ENCODE assay signal across 8 mouse cellular contexts in genomic region chr12:57541931-57542745, GRCm38 (mm10). TPM values are rescaled to one million over a fixed set of nuclear protein-coding genes. Genes with fewer than 3 reads are reported as not detected.
DNase-seq lines count a peak whose midpoint lies in the region; ATAC-seq and TF ChIP-seq lines count a peak whose summit lies in the region.

No protein-coding gene starts in this region.

- H3K36me3 ChIP-seq in forebrain, postnatal 0 days (ENCODE audit: insufficient read depth): no peaks in the 10 kb centered on the region
- H3K36me3 ChIP-seq in liver, embryonic 11.5 days (ENCODE audit: control insufficient read depth, insufficient read depth, low read length): no peaks in the 10 kb centered on the region
- H3K36me3 ChIP-seq in neural tube, embryonic 11.5 days (ENCODE audit: control insufficient read depth, insufficient read depth, low read length): no peaks in the 10 kb centered on the region
- H3K36me3 ChIP-seq in kidney, adult 2 months (ENCODE audit: control insufficient read depth, insufficient read depth, low read length): no peaks in the 10 kb centered on the region

- H3K4me1 ChIP-seq in forebrain, postnatal 0 days (ENCODE audit: insufficient read depth): no peaks in the 10 kb centered on the region
- H3K4me1 ChIP-seq in liver, embryonic 11.5 days (replicated peaks; ENCODE audit: control insufficient read depth, insufficient read depth, low read length): peaks cover 12% of the 10 kb centered on the region
- peaks cover 20% of the 10 kb centered on the region for H3K4me1 ChIP-seq in neural tube, embryonic 11.5 days (ENCODE audit: control insufficient read depth, insufficient read depth, low read length)
- no peaks in the 10 kb centered on the region for H3K4me1 ChIP-seq in kidney, adult 2 months (ENCODE audit: control insufficient read depth, insufficient read depth, low read length)

- H3K27me3 ChIP-seq in forebrain, postnatal 0 days (ENCODE audit: insufficient read depth, low read length): peaks cover 63% of the 10 kb centered on the region
- peaks cover 92% of the 10 kb centered on the region for H3K27me3 ChIP-seq in liver, embryonic 11.5 days (replicated peaks; ENCODE audit: control insufficient read depth, insufficient read depth, low read length)
- H3K27me3 ChIP-seq in neural tube, embryonic 11.5 days (ENCODE audit: control insufficient read depth, insufficient read depth, low read length): peaks cover 89% of the 10 kb centered on the region
- peaks cover 27% of the 10 kb centered on the region for H3K27me3 ChIP-seq in kidney, adult 2 months (replicated peaks; ENCODE audit: control insufficient read depth, insufficient read depth, low read length)

- H3K4me3 ChIP-seq in forebrain, postnatal 0 days (ENCODE audit: low read depth, low read length): no peak overlapping the region
- H3K4me3 ChIP-seq in liver, embryonic 11.5 days (ENCODE audit: low read depth, low read length): peak overlapping the region; percentile 41
- 0 out of 2 replicates have a peak overlapping the region, but pooled peaks have one; percentile 12 for H3K4me3 ChIP-seq in neural tube, embryonic 11.5 days (ENCODE audit: low read depth, low read length)
- no peak overlapping the region for H3K4me3 ChIP-seq in kidney, adult 2 months (ENCODE audit: insufficient read depth, low read depth, low read length)

- no peak overlapping the region for H3K9ac ChIP-seq in forebrain, postnatal 0 days
- 0 out of 2 replicates have a peak overlapping the region, but pooled peaks have one; percentile 22 for H3K9ac ChIP-seq in liver, embryonic 11.5 days (ENCODE audit: low read depth, low read length)
- H3K9ac ChIP-seq in neural tube, embryonic 11.5 days (ENCODE audit: low read length): no peak overlapping the region

- no peak overlapping the region for H3K27ac ChIP-seq in forebrain, postnatal 0 days (ENCODE audit: low read depth, low read length)
- H3K27ac ChIP-seq in liver, embryonic 11.5 days (ENCODE audit: low read depth, low read length): no peak overlapping the region
- H3K27ac ChIP-seq in neural tube, embryonic 11.5 days (ENCODE audit: low read depth, low read length): no peak overlapping the region
- no peak overlapping the region for H3K27ac ChIP-seq in kidney, adult 2 months (ENCODE audit: insufficient read depth, low read depth, low read length)

- DNase-seq in right cerebral cortex, postnatal 25 days: peak; percentile 8
- no peak for DNase-seq in right cerebral cortex, postnatal 10 days (ENCODE audit: low spot score in 2 of 2)
- DNase-seq in forebrain, postnatal 0 days: peak; percentile 47
- peak; percentile 48 for DNase-seq in liver, embryonic 11.5 days (ENCODE audit: low spot score)
- peak; percentile 57 for DNase-seq in neural tube, embryonic 11.5 days (ENCODE audit: low spot score)
- DNase-seq in kidney, adult 2 months: no peak
- DNase-seq in left cerebral cortex, adult 18-20 months (ENCODE audit: low spot score in 2 of 2): no peak
- DNase-seq in layer of hippocampus, postnatal 36 days: no peak

- TF ChIP-seq CTCF in forebrain, postnatal 0 days (IDR thresholded peaks at IDR 0.05; ENCODE audit: low read depth): peak; percentile 38; the same call in 1 of the 2 replicates
- no peak; the same call in 1 of the 2 replicates for TF ChIP-seq CTCF in kidney, adult 2 months (conservative IDR thresholded peaks at IDR 0.05; ENCODE audit: insufficient read depth, insufficient read length, low read depth, low read length)

- WGBS in forebrain, postnatal 0 days: under 1% methylated on average over 46 of the region's 46 CpGs
- 6% methylated on average over 46 of the region's 46 CpGs for WGBS in liver, embryonic 11.5 days
- WGBS in neural tube, embryonic 11.5 days: under 1% methylated on average over 41 of the region's 46 CpGs
- 3% methylated on average over 46 of the region's 46 CpGs for whole genome bisulfite sequencing in kidney, adult 2 months

- no peak; the same call in 1 of the 2 replicates for ATAC-seq in forebrain, postnatal 0 days
- ATAC-seq in liver, embryonic 11.5 days (replicated peaks; ENCODE audit: low FRiP score): no peak
- ATAC-seq in neural tube, embryonic 11.5 days (ENCODE audit: insufficient read depth, low FRiP score, low TSS enrichment): no peak

- no peak for TF ChIP-seq POLR2A in kidney, adult 2 months (IDR thresholded peaks at IDR 0.05; ENCODE audit: low read depth, low read length)

- H3K9me3 ChIP-seq in forebrain, postnatal 0 days (ENCODE audit: low read length): no peaks in the 10 kb centered on the region
- H3K9me3 ChIP-seq in liver, embryonic 11.5 days (ENCODE audit: control insufficient read depth, low read length): no peaks in the 10 kb centered on the region
- no peaks in the 10 kb centered on the region for H3K9me3 ChIP-seq in neural tube, embryonic 11.5 days (ENCODE audit: control insufficient read depth, low read length)

- H3K4me2 ChIP-seq in forebrain, postnatal 0 days (ENCODE audit: low read depth): no peak overlapping the region
- H3K4me2 ChIP-seq in liver, embryonic 11.5 days: peak overlapping the region; percentile 59
- peak overlapping the region; percentile 19 for H3K4me2 ChIP-seq in neural tube, embryonic 11.5 days (ENCODE audit: low read depth)

RNA-seq across cellular contexts. Expression of gene Foxa1, which starts 4.6 kb away (rescaled TPM):
- total RNA-seq in forebrain, postnatal 0 days (2014; rRNA removed): 0.08 and 1.2 TPM in 2 replicates
- 0.23 and 0.36 TPM in 2 replicates for polyA plus RNA-seq in forebrain, postnatal 0 days (2015; fragmentation: Nextera tagmentation; extraction: Ambion mirVana)
- 3.4 and 3.5 TPM in 2 replicates for polyA plus RNA-seq in liver, embryonic 11.5 days (2014; fragmentation: Nextera tagmentation; extraction: Ambion mirVana)
- 1.6 and 1.7 TPM in 2 replicates for polyA plus RNA-seq in neural tube, embryonic 11.5 days (2014; fragmentation: Nextera tagmentation; extraction: Ambion mirVana)
- polyA plus RNA-seq in kidney, adult 2 months (2012; rRNA removed): 0.67 and 0.98 TPM in 2 replicates
- not detected for total RNA-seq in left cerebral cortex, adult 18-20 months (2021)
- total RNA-seq in layer of hippocampus, postnatal 36 days (2021): not detected

RNA-seq across cellular contexts. Expression of gene Ttc6, which starts 21.8 kb away (rescaled TPM):
- total RNA-seq in forebrain, postnatal 0 days (2014; rRNA removed): 1.2 TPM in 2 replicates
- 0.34 and 0.74 TPM in 2 replicates for polyA plus RNA-seq in forebrain, postnatal 0 days (2015; fragmentation: Nextera tagmentation; extraction: Ambion mirVana)
- 0.38 and 0.47 TPM in 2 replicates for polyA plus RNA-seq in liver, embryonic 11.5 days (2014; fragmentation: Nextera tagmentation; extraction: Ambion mirVana)
- polyA plus RNA-seq in neural tube, embryonic 11.5 days (2014; fragmentation: Nextera tagmentation; extraction: Ambion mirVana): 0.27 and 0.33 TPM in 2 replicates
- polyA plus RNA-seq in kidney, adult 2 months (2012; rRNA removed): 0.02 and 0.15 TPM in 2 replicates
- under 1 TPM in 1 of 2 experiments, not detected in 1; 0.07 TPM for total RNA-seq in left cerebral cortex, adult 18-20 months (2021)
- total RNA-seq in layer of hippocampus, postnatal 36 days (2021): under 1 TPM; 0.13 to 0.30 TPM

Comparison
In these comparisons a context has a peak if more than half of its experiments do, and no peak if none do; other contexts are left out.
1. DNase-seq: peak in right cerebral cortex, postnatal 25 days (single experiment), forebrain, postnatal 0 days (single experiment), liver, embryonic 11.5 days (single experiment) and neural tube, embryonic 11.5 days (single experiment); none in right cerebral cortex, postnatal 10 days (0 of 2), kidney, adult 2 months (single experiment), left cerebral cortex, adult 18-20 months (0 of 2) and layer of hippocampus, postnatal 36 days (0 of 2).
2. H3K4me3 ChIP-seq: peak in liver, embryonic 11.5 days (single experiment) and neural tube, embryonic 11.5 days (single experiment); none in forebrain, postnatal 0 days (single experiment) and kidney, adult 2 months (single experiment).